8 mouse cellular contexts compared by ENCODE assay signal in genomic region chr6:108566549-108566948, GRCm38 (mm10).
"Had no signal": no experiment of that assay in that cellular context is flagged by ENCODE, and none has a peak within 500 bp of the region (broad histone marks: within the 10 kb centered on the region; RNA-seq: fewer than 3 reads in every experiment).

No protein-coding gene starts in this region.

- ATAC-seq: liver, postnatal 0 days; midbrain, embryonic 13.5 days had no signal

- DNase-seq: kidney, postnatal 25 days; liver, embryonic 13.5 days; liver, postnatal 0 days; lung, postnatal 14 days; right cerebral cortex, postnatal 4 days; spleen, adult 18-20 months; thymus, postnatal 4 days had no signal
